Mouse (Mus musculus) G1E (cell line): ENCODE measurements around the gene Mrpl48. TPM values are rescaled to one million over a fixed set of nuclear protein-coding genes. Genes with fewer than 3 reads are reported as not detected.
"Not testable (repeated sequence)": the region's sequence is repeated elsewhere in the genome, so short reads cannot be mapped to it uniquely, and the experiment has no call there.

Experiments used
- ATAC-seq: 2 replicates; pipeline ENCODE4 v1.8.0; 2016; ENCODE audit warnings: mild to moderate bottlenecking; ENCODE audit not compliant: insufficient number of reproducible peaks, poor library complexity, low FRiP score, severe bottlenecking; ENCODE audit errors: extremely low read depth
- DNase-seq: peaks from one replicate; pipeline ENCODE4 v3.0.0; 2012; ENCODE audit warnings: low spot score
- H3K27me3 ChIP-seq: 2 replicates; pipeline ENCODE4 v1.6.1; 2012; ENCODE audit warnings: mild to moderate bottlenecking, low read length, inconsistent platforms; ENCODE audit not compliant: insufficient read depth
- H3K36me3 ChIP-seq: replicated peaks from 2 replicates; pipeline ENCODE3; 2012; ENCODE audit warnings: mild to moderate bottlenecking, inconsistent platforms
- H3K4me1 ChIP-seq: 2 replicates; pipeline ENCODE4 v1.6.1; 2012; ENCODE audit warnings: low read depth, low read length, inconsistent platforms, mixed read lengths; ENCODE audit not compliant: insufficient read depth
- H3K4me3 ChIP-seq: 2 replicates; pipeline ENCODE4 v1.5.1; 2012; ENCODE audit warnings: low read depth, mild to moderate bottlenecking, inconsistent platforms, low read length, moderate library complexity, mixed read lengths
- H3K9me3 ChIP-seq: replicated peaks from 2 replicates; pipeline ENCODE4 v1.6.1; 2012; ENCODE audit warnings: inconsistent platforms
- CTCF ChIP-seq: IDR thresholded peaks from 2 replicates; pipeline ENCODE4 v1.5.1; 2012; ENCODE audit warnings: low read depth, low read length, inconsistent platforms, mixed read lengths
- GATA1 ChIP-seq: IDR thresholded peaks from 2 replicates; pipeline ENCODE4 v1.6.1; 2012; ENCODE audit warnings: borderline replicate concordance, low read length, inconsistent platforms, mixed read lengths
- GATA2 ChIP-seq: IDR thresholded peaks from 2 replicates; pipeline ENCODE4 v1.6.1; 2012; ENCODE audit warnings: low read depth, low read length, inconsistent platforms, borderline replicate concordance
- POLR2AphosphoS5 ChIP-seq: IDR thresholded peaks from 2 replicates; pipeline ENCODE4 v1.6.1; 2012; ENCODE audit warnings: low read depth, low read length, inconsistent platforms; ENCODE audit not compliant: insufficient replicate concordance
- TAL1 ChIP-seq: conservative IDR thresholded peaks from 2 replicates; pipeline ENCODE4 v1.6.1; 2012; ENCODE audit warnings: low read depth, low read length, inconsistent platforms, mixed read lengths
- polyA plus RNA-seq: library from polyadenylated mRNA; stranded (reverse); fragments of >175 nt; gene quantifications from 2 replicates; pipeline ENCODE4 v1.2.3, GENCODE M21; 2012
- total RNA-seq, 2 experiments: library from RNA; stranded (forward) in 1 of 2; stranded (reverse) in 1 of 2; fragments of 200-1000 nt in 1 of 2; fragments of >200 nt in 1 of 2; fragmentation: Nextera tagmentation in 1 of 2; gene quantifications; 2 replicates each; pipeline ENCODE4 v1.2.3; 2014 to 2017

Mrpl48 gene
- total and polyA plus RNA-seq, 3 experiments, result 1.7 to 46.0 (median 19.4) TPM

DNA sequence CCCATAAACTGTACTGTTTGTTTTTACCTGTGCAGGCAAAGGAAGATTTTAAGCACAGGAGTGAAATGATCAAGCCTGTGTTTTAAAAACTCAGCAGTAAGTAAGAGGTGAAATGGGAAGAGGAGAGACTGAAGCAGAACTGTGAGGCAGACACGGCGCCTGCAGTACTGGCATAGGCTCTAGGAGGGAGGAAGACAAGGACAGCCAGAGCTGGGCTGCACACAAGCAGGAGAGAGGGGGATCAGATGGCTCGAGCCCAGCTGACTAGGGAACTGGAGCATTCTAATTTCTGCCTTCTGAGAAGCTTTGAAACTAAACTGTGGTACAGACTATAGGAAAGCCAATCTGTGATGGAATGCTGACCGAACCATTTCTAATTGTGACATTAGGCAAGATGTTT lies 35.4 kb downstream of the Mrpl48 start:
- Histone ChIP-seq H3K4me3 (no peak overlapping the region), H3K27me3 (no peaks in the 10 kb centered on the region), H3K36me3 (peaks cover 43% of the 10 kb centered on the region), H3K9me3 (no peaks in the 10 kb centered on the region), H3K4me1 (peaks cover 34% of the 10 kb centered on the region)
- TF ChIP-seq CTCF (no peak), POLR2AphosphoS5 (no peak), GATA2 (no peak), TAL1 (no peak), GATA1 (no peak)
- DNase-seq (no peak), ATAC-seq (no peak)

GRCm38 (mm10) chr7:100572061-100572460 lies 36.0 kb downstream of the Mrpl48 start:
- no peaks in the 10 kb centered on the region; the same call in 1 of the 2 replicates for H3K9me3 ChIP-seq
- H3K4me3 ChIP-seq, result no peak overlapping the region
- no peaks in the 10 kb centered on the region for H3K27me3 ChIP-seq
- ATAC-seq (no peak), DNase-seq (no peak)
- no peak for TF ChIP-seq TAL1
- H3K4me1 ChIP-seq, result peaks cover 34% of the 10 kb centered on the region
- peaks cover 45% of the 10 kb centered on the region for H3K36me3 ChIP-seq

- H3K9me3 ChIP-seq, result no peaks in the 10 kb centered on the region; the same call in 1 of the 2 replicates
- H3K4me1 ChIP-seq, result peaks cover 34% of the 10 kb centered on the region
- peak; percentile 54 for ATAC-seq
- TF ChIP-seq GATA1 (no peak), CTCF (no peak), TAL1 (peak; percentile 57), GATA2 (no peak), POLR2AphosphoS5 (no peak)
- H3K27me3 ChIP-seq, result no peaks in the 10 kb centered on the region
- no peak overlapping the region for H3K4me3 ChIP-seq
- peaks cover 48% of the 10 kb centered on the region for H3K36me3 ChIP-seq
- DNase-seq, result peak; percentile 7
Observed at GRCm38 (mm10) chr7:100570930-100571715, 37.0 kb downstream of the Mrpl48 start.

DNA sequence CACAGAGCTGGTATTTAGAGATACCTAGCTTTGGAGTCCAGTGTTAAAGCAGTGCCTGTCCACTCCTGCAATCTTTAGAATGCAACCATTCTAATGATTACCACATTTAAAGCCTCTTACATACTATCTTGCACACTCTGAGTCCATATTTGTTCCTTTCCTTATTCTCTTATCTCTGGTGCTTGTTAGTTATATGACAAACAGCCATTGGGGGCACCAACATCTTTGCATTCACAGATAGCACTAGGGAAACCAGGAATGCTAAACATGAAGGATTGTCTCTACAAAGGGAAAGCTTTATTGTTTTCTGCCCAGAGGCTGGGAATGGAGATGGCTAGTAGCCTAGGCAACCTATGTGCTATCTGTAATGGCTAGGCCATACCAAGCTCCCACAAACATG lies 38.2 kb downstream of the Mrpl48 start:
- no peak for TF ChIP-seq GATA1
- TF ChIP-seq TAL1, result 0 out of 2 replicates have a peak, but pooled peaks have one; percentile 10
- DNase-seq (no peak), ATAC-seq (no peak)
- no peaks in the 10 kb centered on the region for H3K27me3 ChIP-seq
- H3K4me3 ChIP-seq, result no peak overlapping the region
- H3K4me1 ChIP-seq, result peaks cover 34% of the 10 kb centered on the region
- H3K36me3 ChIP-seq, result peaks cover 57% of the 10 kb centered on the region
- no peaks in the 10 kb centered on the region; the same call in 1 of the 2 replicates for H3K9me3 ChIP-seq

DNA sequence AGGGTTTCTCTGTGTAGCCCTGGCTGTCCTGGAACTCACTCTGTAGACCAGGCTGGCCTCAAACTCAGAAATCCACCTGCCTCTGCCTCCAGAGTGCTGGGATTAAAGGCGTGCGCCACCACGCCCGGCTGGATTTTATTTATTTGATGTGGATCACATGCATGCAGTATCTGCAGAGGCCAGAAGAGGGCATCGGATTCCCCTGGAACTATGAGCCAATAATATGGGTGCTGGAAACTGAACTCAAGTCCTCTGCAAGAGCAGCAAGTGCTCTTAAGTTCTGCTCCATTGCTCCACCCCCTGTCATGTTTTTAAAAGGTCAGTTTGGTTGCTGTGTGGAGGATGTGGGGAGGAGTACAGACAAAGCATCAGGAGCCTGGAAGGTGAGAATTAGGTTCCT lies 40.9 kb downstream of the Mrpl48 start:
- peaks cover 27% of the 10 kb centered on the region for H3K4me1 ChIP-seq
- not testable (repeated sequence) for H3K9me3 ChIP-seq, DNase-seq, ATAC-seq, H3K27me3 ChIP-seq, H3K4me3 ChIP-seq
- H3K36me3 ChIP-seq, result peaks cover 56% of the 10 kb centered on the region

DNA sequence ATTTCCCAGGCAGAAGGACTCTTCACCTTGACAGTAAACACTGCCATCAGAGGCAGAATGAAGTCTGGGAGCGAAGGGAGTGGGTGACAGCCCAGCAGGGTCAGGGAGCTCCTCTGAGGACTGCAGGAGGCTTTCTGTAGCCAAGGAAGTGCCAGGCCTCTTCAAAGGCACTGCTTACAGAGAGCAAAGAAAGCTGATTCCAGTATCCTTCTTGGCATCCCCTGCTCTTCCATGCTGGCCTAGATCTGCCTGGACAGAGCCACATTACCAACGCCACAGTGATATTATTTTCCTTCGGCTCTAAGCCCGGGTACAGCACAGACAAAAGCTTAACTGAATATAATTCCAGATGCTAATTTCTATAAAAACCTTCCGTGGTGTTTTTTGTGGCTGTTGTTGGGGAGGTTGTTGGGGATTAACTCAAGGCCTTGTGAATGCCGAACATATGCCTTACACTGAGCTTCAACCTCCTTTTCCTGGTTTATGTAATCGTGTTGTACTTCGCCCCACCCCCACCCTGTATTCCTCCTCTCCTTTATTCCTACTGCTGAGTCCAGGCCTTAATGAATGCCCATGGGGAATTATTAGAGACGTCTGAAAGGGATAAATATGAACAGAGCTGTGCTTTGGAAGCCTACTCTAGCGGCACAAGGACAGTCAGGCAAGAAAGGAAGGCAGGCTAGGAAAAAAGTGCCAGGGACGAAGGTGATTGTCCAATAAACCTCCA lies 46.1 kb downstream of the Mrpl48 start:
- ATAC-seq (no peak), DNase-seq (no peak)
- Histone ChIP-seq H3K36me3 (peaks cover 61% of the 10 kb centered on the region), H3K4me3 (no peak overlapping the region), H3K9me3 (no peaks in the 10 kb centered on the region), H3K27me3 (no peaks in the 10 kb centered on the region), H3K4me1 (peaks cover 6% of the 10 kb centered on the region; the same call in 1 of the 2 replicates)
- TF ChIP-seq GATA2, result no peak
- no peak for TF ChIP-seq POLR2AphosphoS5
- TF ChIP-seq CTCF, result no peak
- no peak for TF ChIP-seq GATA1
- no peak for TF ChIP-seq TAL1
